Mouse (Mus musculus): ENCODE results near the gene Myl3.
A peak's percentile ranks its signal among the peaks of the same experiment; 100 is the strongest.

Gene Myl3

DNA sequence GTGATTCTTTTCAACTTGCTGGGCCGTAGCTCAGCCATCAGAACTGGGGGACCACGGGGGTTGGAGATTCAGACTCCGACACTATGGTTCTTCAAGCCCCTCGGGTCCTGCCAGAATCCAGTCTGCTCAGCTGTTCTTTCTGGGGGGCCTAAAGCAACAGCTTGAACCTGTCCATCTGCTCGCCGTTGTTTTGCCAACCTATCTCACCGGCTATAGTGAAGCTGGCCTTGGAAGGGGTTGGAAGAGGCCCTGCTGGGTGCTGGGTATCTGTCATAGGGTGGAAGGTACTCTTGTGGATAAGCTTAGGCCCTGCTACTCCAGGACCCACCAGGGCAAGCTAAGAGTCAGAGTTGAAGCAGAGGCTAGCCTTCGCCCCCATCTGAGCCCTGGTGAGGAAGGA lies 19.2 kb downstream of the Myl3 start:
- DNase-seq (ENCODE audit: low read depth, low spot score) = no peak

DNA sequence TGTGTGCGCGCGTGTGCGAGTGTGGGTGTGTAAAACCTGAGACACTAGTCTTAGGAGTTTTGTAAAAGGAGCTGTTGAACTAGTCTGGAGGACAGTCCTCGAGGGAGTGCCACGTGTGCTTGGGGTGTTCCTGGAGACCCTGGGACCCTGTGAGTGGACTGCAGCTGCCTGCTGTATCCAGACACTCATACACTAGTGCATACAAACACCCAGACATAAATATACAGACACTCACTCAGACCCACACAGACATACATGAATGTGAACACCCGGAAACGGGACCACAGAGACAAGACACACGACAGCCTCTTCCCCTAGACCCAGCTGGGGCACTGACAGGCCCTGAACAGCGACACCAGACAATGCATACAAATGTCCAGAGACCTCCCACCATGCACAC lies 21.1 kb downstream of the Myl3 start:
- no peak for DNase-seq (ENCODE audit: low read depth, low spot score)

DNA sequence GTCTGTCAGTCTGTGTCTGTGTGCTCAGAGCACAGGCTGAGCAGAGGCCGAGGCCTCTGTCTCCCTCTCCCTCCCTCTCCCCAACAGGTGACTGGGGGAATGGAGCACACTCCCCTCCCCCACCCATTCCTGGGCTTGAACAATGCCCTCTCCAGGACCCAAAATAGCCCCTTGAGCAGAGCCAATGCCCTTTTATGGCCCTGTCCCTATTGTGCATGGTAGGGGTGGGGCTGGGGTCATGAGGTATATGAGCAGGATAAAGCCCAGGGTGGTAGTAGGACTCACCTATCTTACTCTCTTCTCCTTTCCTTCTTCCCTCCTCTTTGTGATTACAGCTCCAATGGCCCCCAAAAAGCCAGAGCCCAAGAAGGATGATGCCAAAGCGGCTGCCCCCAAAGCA lies 21.7 kb downstream of the Myl3 start:
- DNase-seq (ENCODE audit: low read depth, low spot score) = no peak

DNA sequence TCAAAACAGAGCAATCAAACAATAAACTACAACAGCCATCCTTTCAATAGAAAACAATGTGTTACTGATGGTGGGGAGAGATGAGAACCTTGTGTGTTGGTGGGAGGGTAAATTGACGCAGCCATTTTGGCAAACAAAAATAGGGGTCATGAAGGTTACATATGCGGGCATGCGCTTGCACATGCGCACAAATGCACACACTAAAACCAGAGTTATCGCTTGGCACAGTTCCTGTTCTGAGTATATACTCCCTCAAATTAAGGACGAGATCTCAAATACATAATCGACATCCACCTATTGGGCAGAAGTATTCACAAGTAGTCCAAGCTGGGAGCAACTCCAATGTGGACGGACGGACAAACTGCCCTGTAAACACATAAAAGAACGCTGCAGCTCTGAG lies 30.7 kb downstream of the Myl3 start:
- DNase-seq (ENCODE audit: low read depth, low spot score) = no peak

DNA sequence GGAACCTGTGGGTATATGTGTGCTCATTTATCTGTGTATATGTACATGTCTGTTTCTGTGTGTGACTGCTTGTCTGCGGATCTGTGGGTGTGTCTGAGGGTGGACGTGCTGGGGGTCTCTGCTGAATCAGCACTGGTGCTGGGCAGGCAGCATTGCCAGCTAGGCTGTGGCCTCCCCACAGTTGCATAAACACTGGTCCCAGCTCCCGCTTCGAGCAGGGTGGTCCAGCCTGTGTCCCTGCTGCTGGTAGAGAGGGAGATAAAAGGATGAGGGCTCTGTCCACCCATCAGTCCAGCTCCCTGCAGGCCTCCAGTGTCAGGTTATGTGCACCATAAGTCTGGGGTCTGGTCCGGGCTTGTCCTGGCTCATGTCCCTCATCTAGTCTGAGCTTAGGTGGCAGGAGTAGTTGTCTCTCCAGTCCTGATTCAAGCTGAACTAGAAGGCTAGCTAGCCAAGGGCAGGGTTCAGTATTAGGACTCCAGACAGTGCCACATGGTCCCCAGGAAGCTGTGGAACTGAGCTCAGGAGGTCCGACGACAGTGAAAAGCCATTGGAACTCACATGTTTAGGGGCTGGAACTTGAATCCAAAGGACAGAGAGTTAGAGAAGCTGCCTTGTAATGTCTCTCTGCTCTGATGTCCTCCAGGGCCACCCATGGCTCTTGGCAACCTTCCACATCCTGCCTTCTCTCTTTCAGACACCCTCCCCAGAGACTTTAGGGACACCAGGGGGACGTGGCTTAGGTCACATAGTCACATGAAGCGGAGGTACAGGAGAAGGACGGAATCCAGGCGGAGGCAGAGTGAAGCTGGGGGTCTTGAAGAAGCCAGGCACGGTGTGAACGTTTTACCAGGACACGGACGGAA lies 33.0 kb downstream of the Myl3 start:
- no peak for DNase-seq (ENCODE audit: low read depth, low spot score)

DNA sequence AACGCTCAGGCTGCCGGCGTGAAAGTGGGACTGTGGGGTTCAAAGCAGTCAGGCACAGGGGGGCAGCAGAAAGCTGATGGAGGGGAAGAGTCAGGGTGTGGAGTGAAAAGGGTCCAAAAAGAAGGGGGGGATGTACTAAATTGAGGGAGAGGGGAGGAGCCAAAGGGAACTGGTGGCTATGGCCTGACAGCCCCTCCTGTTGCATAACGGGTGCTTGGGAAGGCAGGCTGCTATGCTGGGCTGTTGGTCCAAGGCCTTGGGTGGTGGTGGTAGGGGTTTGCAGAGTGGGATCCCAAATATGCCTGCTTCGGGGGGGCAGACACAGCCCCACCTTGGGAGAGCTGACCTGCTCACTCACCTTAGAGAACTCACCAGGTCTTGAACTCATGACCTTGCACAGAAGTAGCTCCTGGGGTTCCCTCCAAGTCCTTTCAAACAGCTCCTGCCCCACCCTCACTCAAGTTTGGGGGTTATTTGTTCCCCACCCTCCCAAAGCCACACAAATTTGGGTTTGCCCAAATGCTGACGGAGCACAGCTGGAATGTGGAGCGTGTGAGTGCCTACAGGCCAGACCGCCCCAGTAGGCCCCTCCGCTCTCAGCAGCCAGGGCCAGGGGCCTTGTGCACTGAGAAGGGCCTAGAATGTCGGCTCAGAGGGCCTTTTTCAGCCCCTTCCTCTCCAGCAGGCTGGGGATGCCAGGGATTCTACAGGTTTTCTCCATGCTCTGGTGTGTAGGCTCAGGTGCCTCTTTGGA lies 33.8 kb downstream of the Myl3 start:
- no peak for DNase-seq (ENCODE audit: low read depth, low spot score)

DNA sequence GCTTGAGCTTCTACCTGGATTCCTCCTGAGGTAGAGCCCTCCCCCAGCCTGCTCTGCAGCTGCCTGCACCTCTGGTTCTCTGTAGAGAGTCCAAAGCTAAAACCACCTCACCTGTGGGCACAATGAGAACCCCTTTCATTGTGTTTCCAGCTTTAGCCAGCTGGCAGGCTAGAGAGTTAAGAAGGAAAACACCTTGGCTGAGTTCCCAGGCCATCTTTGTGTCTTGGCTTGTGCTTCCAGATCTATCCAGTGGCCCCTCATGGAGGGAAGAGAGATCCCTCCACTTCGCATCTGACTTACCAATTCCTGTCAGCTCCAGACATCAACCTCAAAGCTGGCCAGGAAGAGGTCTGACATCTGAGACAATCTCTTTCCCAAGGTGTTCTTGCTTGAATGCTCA lies 36.4 kb downstream of the Myl3 start:
- no peak for DNase-seq (ENCODE audit: low read depth, low spot score)

DNA sequence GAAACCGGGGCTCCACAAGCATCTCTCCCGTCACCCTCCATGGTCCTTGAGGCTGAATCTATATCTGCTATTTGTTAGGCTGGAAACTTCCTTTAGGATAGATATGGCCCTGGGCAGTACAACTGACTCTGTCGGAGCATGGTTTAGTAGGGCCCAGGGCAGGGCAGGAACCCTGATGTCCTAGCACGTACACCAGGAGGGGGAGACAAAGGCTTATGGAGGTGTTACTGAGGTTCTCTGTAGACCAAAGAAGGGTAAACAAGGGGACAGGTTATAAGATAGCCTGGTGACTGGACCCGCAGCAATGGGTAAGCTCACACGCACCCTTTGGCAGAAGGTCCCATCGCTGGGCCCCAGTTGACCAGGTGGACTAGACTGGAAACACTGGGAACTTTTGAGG lies 36.9 kb downstream of the Myl3 start:
- DNase-seq (ENCODE audit: low read depth, low spot score) = no peak

DNA sequence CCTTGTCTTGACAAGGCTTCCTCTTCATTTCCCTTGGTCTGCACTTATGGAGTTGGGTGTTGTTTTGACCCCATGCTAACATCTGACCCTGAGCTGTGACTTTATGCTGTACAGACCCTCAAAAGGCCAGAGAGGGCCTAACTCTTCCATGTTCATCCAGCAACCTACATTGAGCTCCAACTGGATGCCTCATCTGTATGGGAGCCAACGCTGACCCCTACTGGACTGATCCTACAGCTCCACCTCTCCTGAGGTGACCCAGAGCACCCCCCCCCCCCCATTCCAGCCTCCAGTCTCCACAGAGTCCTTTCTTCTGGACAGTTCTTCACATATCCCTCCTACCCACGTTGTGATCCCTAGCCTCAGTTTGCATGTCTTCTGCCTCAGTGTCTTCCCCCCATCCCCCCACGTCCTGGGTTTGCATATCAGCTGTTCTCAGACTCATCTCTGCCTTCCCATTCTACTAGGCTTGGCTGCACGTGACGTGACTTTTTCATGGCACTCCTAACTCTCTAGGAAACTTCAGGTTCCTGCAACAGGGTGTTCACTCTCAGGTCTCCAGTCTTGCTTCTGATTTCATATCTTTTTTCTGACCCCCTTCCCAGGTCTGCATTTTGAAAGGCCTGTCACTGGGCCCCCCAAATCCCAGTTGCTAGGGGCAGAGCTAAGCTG lies 37.7 kb downstream of the Myl3 start:
- no peak for DNase-seq (ENCODE audit: low read depth, low spot score)

DNA sequence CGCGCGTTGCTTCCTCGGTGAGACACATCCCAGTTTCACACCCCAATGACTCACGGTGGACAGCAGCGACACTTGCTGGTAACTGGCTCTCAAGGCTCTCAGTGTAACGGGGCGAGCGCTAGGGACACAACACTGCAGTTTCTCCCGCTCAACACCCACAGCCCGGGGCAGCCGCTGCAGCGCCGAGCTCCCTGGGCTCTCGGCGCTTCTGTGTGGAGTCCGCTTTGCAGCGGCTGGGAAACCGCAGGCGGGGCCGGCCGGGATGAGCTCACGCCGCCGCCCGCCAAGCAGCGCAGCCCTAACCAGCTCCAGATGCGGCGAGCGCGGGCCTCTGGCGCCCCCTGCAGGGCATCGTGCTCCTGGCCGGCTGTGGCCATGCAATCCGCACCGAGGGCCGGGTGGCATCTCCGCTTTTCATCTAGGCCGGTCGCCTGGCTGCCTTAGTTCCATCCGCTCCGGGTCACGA lies 39.6 kb downstream of the Myl3 start:
- peak; percentile 63 for DNase-seq (ENCODE audit: low read depth, low spot score)

DNA sequence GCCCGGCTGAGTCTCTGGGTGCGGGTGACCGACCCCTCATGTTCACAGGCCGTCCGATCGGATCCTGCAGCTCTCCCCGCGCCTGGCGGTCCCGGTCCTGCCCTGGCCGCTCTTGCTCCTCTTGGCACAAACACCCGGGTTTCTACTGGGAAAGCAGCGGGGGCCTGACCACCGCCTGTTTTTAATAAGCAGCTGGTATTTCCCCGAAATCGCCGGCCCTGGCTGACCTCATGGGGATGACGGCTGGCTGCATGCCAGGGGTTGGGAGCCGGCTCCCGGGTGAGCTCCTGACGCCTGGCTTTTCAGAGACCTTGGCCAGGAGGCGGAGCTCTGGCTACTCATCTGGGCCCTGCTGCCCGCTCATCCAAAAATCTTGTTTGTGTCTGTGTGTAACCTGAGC lies 40.1 kb downstream of the Myl3 start:
- no peak for DNase-seq (ENCODE audit: low read depth, low spot score)

DNA sequence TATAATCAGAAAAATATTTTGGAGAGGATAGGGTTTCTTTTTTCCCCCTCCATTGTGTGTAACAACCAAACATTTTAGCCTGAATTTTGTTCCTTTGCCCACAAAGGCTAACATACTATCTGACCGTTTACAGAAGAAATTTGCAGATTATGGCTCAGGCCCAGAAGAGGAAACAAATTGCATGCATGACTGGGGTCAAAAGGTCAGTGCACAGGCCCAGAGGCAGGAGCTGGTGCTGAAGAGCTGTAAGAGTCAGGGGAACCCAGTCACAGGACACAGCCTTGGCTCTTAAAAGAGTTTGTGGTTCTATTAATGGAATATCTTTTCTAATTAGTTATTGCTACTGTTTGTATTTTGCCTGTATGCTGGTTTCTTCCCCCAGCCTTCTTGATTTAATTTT lies 42.0 kb downstream of the Myl3 start:
- DNase-seq (ENCODE audit: low read depth, low spot score) = no peak

DNA sequence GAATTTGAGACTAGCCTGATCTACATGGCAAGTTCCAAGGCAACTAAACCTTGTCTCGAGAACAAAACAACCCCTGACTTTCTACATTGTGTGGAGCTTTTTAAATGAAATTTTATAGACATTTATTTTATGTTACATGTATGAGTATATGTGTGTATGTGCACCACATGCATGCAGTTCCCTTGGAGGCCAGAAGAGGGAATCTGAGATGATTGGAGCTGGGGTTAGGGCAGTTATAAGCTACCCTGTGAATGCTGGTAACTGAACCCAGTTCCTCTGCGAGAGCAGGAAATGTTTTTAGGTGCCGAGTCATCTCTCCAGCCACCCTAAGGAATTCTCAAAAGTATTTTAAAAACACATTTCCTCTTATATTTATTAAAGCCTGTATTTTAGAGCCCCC lies 46.5 kb downstream of the Myl3 start:
- DNase-seq (ENCODE audit: low read depth, low spot score) = no peak

DNA sequence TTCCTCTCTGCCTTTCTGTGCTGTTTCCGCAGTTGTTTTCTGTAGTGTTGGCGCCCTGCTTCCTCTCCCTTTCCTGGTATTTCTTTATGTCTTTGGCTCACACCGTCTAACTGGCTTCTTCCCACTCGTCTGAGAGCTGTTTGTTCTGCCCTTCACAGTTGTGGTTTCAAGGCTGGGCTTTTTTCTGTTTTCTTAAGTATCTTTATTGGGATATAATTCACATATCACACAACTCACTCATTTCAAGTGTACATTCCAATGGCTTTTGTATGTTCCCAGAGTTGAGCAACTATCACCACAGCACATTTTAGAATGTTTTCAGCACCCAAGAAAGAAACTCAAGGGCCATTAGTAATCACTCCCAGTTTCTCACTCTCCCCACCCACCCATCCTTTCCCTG lies 48.8 kb downstream of the Myl3 start:
- DNase-seq (ENCODE audit: low read depth, low spot score) = no peak

DNA sequence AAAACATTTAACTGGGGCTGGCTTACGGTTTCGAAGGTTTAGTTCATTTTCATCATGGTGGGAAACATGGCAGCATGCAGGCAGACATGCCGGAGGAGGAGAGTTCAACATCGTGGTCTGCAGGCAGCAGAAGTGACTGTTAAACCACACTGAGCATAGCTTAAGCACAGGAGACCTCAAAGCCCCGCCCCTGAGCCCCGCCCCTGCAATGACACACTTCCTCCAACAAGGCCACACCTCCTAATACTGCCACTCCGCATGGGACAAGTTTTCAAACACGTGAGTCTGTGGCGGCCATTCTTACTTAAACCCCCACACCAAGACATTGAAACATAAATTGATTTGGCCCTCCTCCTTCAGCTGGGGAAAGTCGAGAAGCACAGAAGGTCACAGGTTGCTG lies 55.4 kb downstream of the Myl3 start:
- DNase-seq (ENCODE audit: low read depth, low spot score) = no peak

DNA sequence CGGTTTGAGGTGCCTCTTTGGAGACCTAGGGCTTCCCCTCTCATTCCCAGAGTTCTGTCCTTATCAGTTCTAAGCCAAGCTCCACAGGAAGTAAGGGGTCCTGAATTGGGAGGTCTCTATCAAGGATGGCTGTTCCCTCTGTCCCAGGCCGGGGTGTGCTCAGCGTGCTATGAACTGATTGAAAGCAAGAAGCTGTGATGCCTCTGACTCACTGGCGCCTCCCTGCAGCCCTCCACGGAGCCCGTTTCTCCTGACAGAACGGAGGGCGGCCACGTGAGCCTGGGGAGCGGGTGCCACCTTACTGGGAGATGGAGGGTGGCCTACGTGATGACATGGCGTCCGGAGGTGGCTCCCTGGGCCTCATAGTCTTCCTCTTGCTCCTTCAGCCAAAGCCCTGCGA lies 56.2 kb downstream of the Myl3 start, which contains the start of gene Prss42:
Gene Prss42 (plus strand): TSS at position 301 of the 400 bp plus-strand sequence.
- DNase-seq (ENCODE audit: low read depth, low spot score) = no peak

DNA sequence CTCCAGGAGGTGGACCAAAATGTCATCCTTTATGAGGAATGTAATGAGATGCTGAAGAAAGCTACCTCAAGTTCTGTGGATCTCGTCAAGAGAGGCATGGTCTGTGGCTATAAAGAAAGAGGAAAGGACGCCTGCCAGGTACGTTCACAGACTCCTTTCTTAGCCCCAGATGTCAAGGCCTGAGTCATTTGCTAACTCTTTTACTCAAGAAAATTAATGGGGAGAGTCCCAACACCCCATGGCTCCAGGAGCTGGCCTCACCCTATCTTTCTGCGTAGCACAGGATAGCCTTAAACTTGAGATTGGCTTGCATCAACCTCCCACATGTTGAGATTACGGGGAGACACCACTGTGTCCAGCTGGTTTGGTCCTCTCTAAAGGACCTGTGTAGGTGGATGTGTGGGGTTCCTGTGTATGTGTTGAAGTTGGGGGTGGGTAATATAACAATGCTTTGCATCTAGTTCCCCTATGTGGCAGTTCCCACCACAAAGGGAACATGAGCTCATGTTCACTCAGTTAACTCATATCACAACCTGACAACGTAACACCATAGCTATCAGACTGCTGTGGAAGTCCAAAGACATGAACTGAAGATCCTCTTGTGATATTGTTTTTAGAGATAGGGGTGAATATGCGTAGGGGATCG lies 59.3 kb downstream of the Myl3 start:
- no peak for DNase-seq (ENCODE audit: low read depth, low spot score)

DNA sequence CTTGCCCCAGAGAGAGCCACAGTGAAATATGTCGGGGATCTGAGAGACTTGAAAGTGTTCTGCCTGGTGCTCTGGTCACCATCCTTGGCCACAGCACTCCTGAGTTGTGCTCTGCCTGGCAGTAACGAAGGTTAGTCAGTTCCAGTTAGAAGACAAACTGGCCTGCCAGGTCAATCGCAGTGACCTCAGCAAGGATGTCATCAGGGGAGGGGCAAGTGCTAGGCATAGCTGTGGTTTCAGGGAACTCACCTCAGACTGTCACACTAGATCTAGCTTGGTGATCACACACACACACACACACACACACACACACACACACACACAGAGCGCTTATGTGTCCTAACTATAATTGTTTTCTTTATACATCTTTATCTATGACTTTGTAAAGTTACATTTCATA lies 61.6 kb downstream of the Myl3 start:
- no peak for DNase-seq (ENCODE audit: low read depth, low spot score)

DNA sequence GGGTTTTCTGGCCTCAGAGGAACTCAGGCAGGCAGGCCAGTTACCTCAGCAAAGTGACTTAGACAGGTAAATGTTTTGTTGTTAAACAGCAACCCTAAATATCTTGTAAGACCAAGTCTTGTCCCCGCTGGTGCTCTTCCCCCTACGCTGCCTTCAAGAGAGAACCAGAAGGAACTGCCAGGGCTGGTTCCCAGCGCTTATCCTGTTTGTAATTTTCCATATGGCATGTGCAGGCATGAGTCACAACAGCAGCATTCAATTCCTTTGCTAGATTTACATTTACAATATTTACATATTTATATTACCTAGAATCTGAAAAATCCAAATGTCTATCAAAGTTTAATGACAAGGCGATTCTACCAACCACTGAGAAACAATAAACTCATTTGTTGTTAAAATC lies 68.4 kb downstream of the Myl3 start:
- DNase-seq (ENCODE audit: low read depth, low spot score) = no peak

DNA sequence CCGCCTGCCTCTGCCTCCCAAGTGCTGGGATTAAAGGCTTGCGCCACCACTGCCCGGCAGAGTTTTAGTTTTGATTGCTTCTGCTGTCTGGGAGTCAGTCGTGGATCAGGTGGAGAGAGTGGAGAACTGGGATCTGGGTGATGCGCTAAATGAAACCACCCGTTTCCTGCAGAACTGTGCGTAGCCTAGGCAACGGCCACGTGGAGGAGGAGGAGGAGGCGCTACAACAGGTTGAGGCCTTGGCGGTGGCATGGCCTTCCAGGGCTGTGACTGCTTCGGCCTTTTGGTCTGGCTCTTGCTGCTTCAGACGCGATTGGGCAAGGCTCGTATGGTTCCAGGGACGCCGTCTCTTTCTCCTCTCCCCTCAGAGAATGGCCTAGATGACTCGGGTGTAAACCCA lies 72.1 kb downstream of the Myl3 start, which contains the start of gene Prss44:
Gene Prss44 (plus strand): TSS at position 206 of the 400 bp plus-strand sequence.
- DNase-seq (ENCODE audit: low read depth, low spot score) = no peak

All from WW6 (cell line).